ENCODE assay signal across 8 mouse cellular contexts in genomic region chr11:60878056-60878612, GRCm38 (mm10). TPM values are rescaled to one million over a fixed set of nuclear protein-coding genes. Genes with fewer than 3 reads are reported as not detected.
DNase-seq lines count a peak whose midpoint lies in the region; ATAC-seq and TF ChIP-seq lines count a peak whose summit lies in the region.

No protein-coding gene starts in this region.

- TF ChIP-seq CTCF in testis, adult 2 months (IDR thresholded peaks at IDR 0.05; ENCODE audit: control insufficient read depth, insufficient read depth, insufficient replicate concordance, low read depth, low read length): no peak

- under 1% methylated on average over 45 of the region's 52 CpGs for WGBS in forebrain, embryonic 13.5 days
- WGBS in hindbrain, embryonic 14.5 days: 1% methylated on average over 51 of the region's 52 CpGs

- no peak for TF ChIP-seq POLR2A in testis, adult 2 months (IDR thresholded peaks at IDR 0.05; ENCODE audit: control insufficient read depth, low read depth, low read length)

- peak; percentile 76 for ATAC-seq in forebrain, embryonic 13.5 days
- ATAC-seq in hindbrain, embryonic 14.5 days (ENCODE audit: low FRiP score): peak; percentile 68

- intact Hi-C loops in left cerebral cortex, postnatal 4 days (cut with DNase I): no loop called here

- no peaks in the 10 kb centered on the region for H3K9me3 ChIP-seq in forebrain, embryonic 13.5 days (replicated peaks)
- H3K9me3 ChIP-seq in hindbrain, embryonic 14.5 days (ENCODE audit: control insufficient read depth, low read length): no peaks in the 10 kb centered on the region
- H3K9me3 ChIP-seq in megakaryocyte, embryonic 14.5 days: no peaks in the 10 kb centered on the region

- peak overlapping the region; percentile 68 for H3K4me2 ChIP-seq in forebrain, embryonic 13.5 days
- peak overlapping the region; percentile 82 for H3K4me2 ChIP-seq in hindbrain, embryonic 14.5 days (replicated peaks)

- H3K27me3 ChIP-seq in forebrain, embryonic 13.5 days: no peaks in the 10 kb centered on the region
- H3K27me3 ChIP-seq in hindbrain, embryonic 14.5 days (ENCODE audit: control insufficient read depth, insufficient read depth, low read length): no peaks in the 10 kb centered on the region
- no peaks in the 10 kb centered on the region for H3K27me3 ChIP-seq in megakaryocyte, embryonic 14.5 days (replicated peaks)
- H3K27me3 ChIP-seq in testis, adult 2 months (ENCODE audit: control insufficient read depth, insufficient read depth, low read length): no peaks in the 10 kb centered on the region

- H3K36me3 ChIP-seq in forebrain, embryonic 13.5 days (ENCODE audit: poor library complexity, severe bottlenecking): no peaks in the 10 kb centered on the region; the same call in 1 of the 2 replicates
- 0 out of 2 replicates have a peak, but pooled peaks cover 5% of the 10 kb centered on the region for H3K36me3 ChIP-seq in hindbrain, embryonic 14.5 days (replicated peaks; ENCODE audit: control insufficient read depth, insufficient read depth)
- peaks cover 30% of the 10 kb centered on the region for H3K36me3 ChIP-seq in megakaryocyte, embryonic 14.5 days (replicated peaks; ENCODE audit: low read length)
- peaks cover 1% of the 10 kb centered on the region; the same call in 1 of the 2 replicates for H3K36me3 ChIP-seq in testis, adult 2 months (ENCODE audit: control insufficient read depth, insufficient read depth, low read length)

- peak overlapping the region; percentile 89 for H3K4me3 ChIP-seq in forebrain, embryonic 13.5 days
- peak overlapping the region; percentile 95 for H3K4me3 ChIP-seq in hindbrain, embryonic 14.5 days (replicated peaks; ENCODE audit: low read length)
- peak overlapping the region; percentile 100 for H3K4me3 ChIP-seq in megakaryocyte, embryonic 14.5 days (replicated peaks)
- H3K4me3 ChIP-seq in testis, adult 2 months (ENCODE audit: control insufficient read depth, low read depth, low read length): peak overlapping the region; percentile 97

- peak overlapping the region; percentile 80 for H3K27ac ChIP-seq in forebrain, embryonic 13.5 days
- peak overlapping the region; percentile 88 for H3K27ac ChIP-seq in hindbrain, embryonic 14.5 days
- peak overlapping the region; percentile 95 for H3K27ac ChIP-seq in testis, adult 2 months (ENCODE audit: control insufficient read depth, insufficient read depth, low read depth, low read length)

- H3K4me1 ChIP-seq in forebrain, embryonic 13.5 days: peaks cover 51% of the 10 kb centered on the region
- peaks cover 26% of the 10 kb centered on the region for H3K4me1 ChIP-seq in hindbrain, embryonic 14.5 days (replicated peaks; ENCODE audit: control insufficient read depth, insufficient read depth, low read length)
- H3K4me1 ChIP-seq in megakaryocyte, embryonic 14.5 days: peaks cover 65% of the 10 kb centered on the region
- H3K4me1 ChIP-seq in testis, adult 2 months (ENCODE audit: control insufficient read depth, insufficient read depth, low read length): peaks cover 14% of the 10 kb centered on the region

- peak overlapping the region; percentile 86 for H3K9ac ChIP-seq in forebrain, embryonic 13.5 days
- H3K9ac ChIP-seq in hindbrain, embryonic 14.5 days: peak overlapping the region; percentile 78

- peak; percentile 56 for DNase-seq in right cerebral cortex, postnatal 14 days
- no peak for DNase-seq in right cerebral cortex, adult 18-20 months
- peak; percentile 72 for DNase-seq in brain, adult 2 months (ENCODE audit: low read depth, low spot score)
- DNase-seq in hindbrain, embryonic 14.5 days (ENCODE audit: low spot score): peak; percentile 36
- DNase-seq in left cerebral cortex, postnatal 4 days: peak; percentile 68

RNA-seq across cellular contexts. Expression of gene Tmem11, which starts 0.9 kb away (rescaled TPM):
- 58.7 and 65.7 TPM in 2 replicates for polyA plus RNA-seq in forebrain, embryonic 13.5 days (2015; fragmentation: Nextera tagmentation; extraction: Ambion mirVana)
- polyA plus RNA-seq in hindbrain, embryonic 14.5 days (2014; fragmentation: Nextera tagmentation; extraction: Ambion mirVana): 52.4 and 57.7 TPM in 2 replicates
- 10 to 100 TPM; 26.5 to 26.8 TPM for total RNA-seq in left cerebral cortex, postnatal 4 days (2021)
- polyA plus RNA-seq in megakaryocyte, embryonic 14.5 days (2012; ENCODE audit: insufficient read depth, low replicate concordance): 9.2 and 13.5 TPM in 2 replicates
- 15.6 TPM in 2 replicates for polyA plus RNA-seq in testis, adult 2 months (2012; rRNA removed)

RNA-seq across cellular contexts. Expression of gene Natd1, which starts 36.4 kb away (rescaled TPM):
- polyA plus RNA-seq in forebrain, embryonic 13.5 days (2015; fragmentation: Nextera tagmentation; extraction: Ambion mirVana): 27.3 and 33.7 TPM in 2 replicates
- 26.2 and 32.5 TPM in 2 replicates for polyA plus RNA-seq in hindbrain, embryonic 14.5 days (2014; fragmentation: Nextera tagmentation; extraction: Ambion mirVana)
- total RNA-seq in left cerebral cortex, postnatal 4 days (2021): 10 to 100 TPM; 22.8 to 29.3 TPM
- polyA plus RNA-seq in megakaryocyte, embryonic 14.5 days (2012; ENCODE audit: insufficient read depth, low replicate concordance): 2.5 and 7.8 TPM in 2 replicates
- 34.6 and 39.6 TPM in 2 replicates for polyA plus RNA-seq in testis, adult 2 months (2012; rRNA removed)

RNA-seq across cellular contexts. Expression of gene Dhrs7b, which starts 47.7 kb away (rescaled TPM):
- polyA plus RNA-seq in forebrain, embryonic 13.5 days (2015; fragmentation: Nextera tagmentation; extraction: Ambion mirVana): 28.6 and 29.0 TPM in 2 replicates
- polyA plus RNA-seq in hindbrain, embryonic 14.5 days (2014; fragmentation: Nextera tagmentation; extraction: Ambion mirVana): 34.3 and 34.6 TPM in 2 replicates
- total RNA-seq in left cerebral cortex, postnatal 4 days (2021): 10 to 100 TPM; 23.5 to 23.6 TPM
- 3.3 TPM in 1 of 2 replicates, not detected in the other for polyA plus RNA-seq in megakaryocyte, embryonic 14.5 days (2012; ENCODE audit: insufficient read depth, low replicate concordance)
- 19.8 and 19.9 TPM in 2 replicates for polyA plus RNA-seq in testis, adult 2 months (2012; rRNA removed)

RNA-seq across cellular contexts. Expression of gene Map2k3, which starts 53.7 kb away (rescaled TPM):
- polyA plus RNA-seq in forebrain, embryonic 13.5 days (2015; fragmentation: Nextera tagmentation; extraction: Ambion mirVana): 33.9 and 36.1 TPM in 2 replicates
- 23.5 and 24.3 TPM in 2 replicates for polyA plus RNA-seq in hindbrain, embryonic 14.5 days (2014; fragmentation: Nextera tagmentation; extraction: Ambion mirVana)
- total RNA-seq in left cerebral cortex, postnatal 4 days (2021): 10 to 100 TPM; 16.7 to 17.3 TPM
- 158 and 191 TPM in 2 replicates for polyA plus RNA-seq in megakaryocyte, embryonic 14.5 days (2012; ENCODE audit: insufficient read depth, low replicate concordance)
- polyA plus RNA-seq in testis, adult 2 months (2012; rRNA removed): 36.6 and 36.8 TPM in 2 replicates
